Comparison of ENCODE assay signal across 20 mouse cellular contexts in genomic region chr17:83295526-83296238, GRCm38 (mm10). TPM values are rescaled to one million over a fixed set of nuclear protein-coding genes. Genes with fewer than 3 reads are reported as not detected.
A peak's percentile ranks its signal among the peaks of the same experiment; 100 is the strongest.
DNase-seq lines count a peak whose midpoint lies in the region; ATAC-seq lines count a peak whose summit lies in the region.
"Had no signal": no experiment of that assay in that cellular context is flagged by ENCODE, and none has a peak within 500 bp of the region (broad histone marks: within the 10 kb centered on the region; RNA-seq: fewer than 3 reads in every experiment).

No protein-coding gene starts in this region.

- H3K4me1 ChIP-seq in heart, embryonic 12.5 days (replicated peaks) = peaks cover 10% of the 10 kb centered on the region
- H3K4me1 ChIP-seq in kidney, embryonic 16.5 days (ENCODE audit: insufficient read depth, low read length) = no peaks in the 10 kb centered on the region
- H3K4me1 ChIP-seq in kidney, embryonic 14.5 days (ENCODE audit: control insufficient read depth, insufficient read depth, low read length) = no peaks in the 10 kb centered on the region; the same call in 1 of the 2 replicates
- H3K4me1 ChIP-seq in heart, embryonic 16.5 days (ENCODE audit: control insufficient read depth, insufficient read depth, low read length) = peaks cover 10% of the 10 kb centered on the region
- H3K4me1 ChIP-seq: forebrain, embryonic 10.5 days had no signal

- H3K27me3 ChIP-seq in heart, embryonic 12.5 days (replicated peaks) = no peaks in the 10 kb centered on the region
- no peaks in the 10 kb centered on the region for H3K27me3 ChIP-seq in kidney, embryonic 16.5 days (ENCODE audit: insufficient read depth, low read length)
- no peaks in the 10 kb centered on the region for H3K27me3 ChIP-seq in kidney, embryonic 14.5 days (ENCODE audit: control insufficient read depth, insufficient read depth, low read length)
- H3K27me3 ChIP-seq in heart, embryonic 16.5 days (ENCODE audit: control insufficient read depth, insufficient read depth, low read length) = no peaks in the 10 kb centered on the region

- H3K27ac ChIP-seq in heart, embryonic 12.5 days (ENCODE audit: poor library complexity, severe bottlenecking) = peak overlapping the region; percentile 55
- no peak overlapping the region for H3K27ac ChIP-seq in kidney, embryonic 16.5 days (ENCODE audit: low read length)
- no peak overlapping the region for H3K27ac ChIP-seq in kidney, embryonic 14.5 days (ENCODE audit: low read depth, low read length)
- H3K27ac ChIP-seq in heart, embryonic 16.5 days (ENCODE audit: low read length) = no peak overlapping the region
- H3K27ac ChIP-seq: forebrain, embryonic 10.5 days; hindbrain, postnatal 0 days had no signal

- ATAC-seq in heart, embryonic 12.5 days (ENCODE audit: insufficient number of reproducible peaks, low FRiP score) = no peak
- peak; percentile 35; the same call in 1 of the 2 replicates for ATAC-seq in kidney, embryonic 16.5 days (ENCODE audit: low FRiP score, low TSS enrichment)
- no peak for ATAC-seq in kidney, embryonic 14.5 days (ENCODE audit: low FRiP score, low TSS enrichment)
- ATAC-seq in heart, embryonic 16.5 days (replicated peaks; ENCODE audit: extremely low read depth, insufficient read depth, low FRiP score) = no peak
- ATAC-seq: forebrain, postnatal 0 days; hindbrain, postnatal 0 days; intestine, embryonic 16.5 days had no signal

- H3K36me3 ChIP-seq in heart, embryonic 12.5 days = no peaks in the 10 kb centered on the region
- no peaks in the 10 kb centered on the region for H3K36me3 ChIP-seq in kidney, embryonic 16.5 days (ENCODE audit: insufficient read depth, low read length)
- H3K36me3 ChIP-seq in kidney, embryonic 14.5 days (ENCODE audit: control insufficient read depth, insufficient read depth, low read length) = no peaks in the 10 kb centered on the region
- H3K36me3 ChIP-seq in heart, embryonic 16.5 days (ENCODE audit: control insufficient read depth, insufficient read depth) = no peaks in the 10 kb centered on the region
- H3K36me3 ChIP-seq: forebrain, embryonic 10.5 days had no signal

- H3K4me3 ChIP-seq in heart, embryonic 12.5 days = 0 out of 2 replicates have a peak overlapping the region, but pooled peaks have one; percentile 5
- no peak overlapping the region for H3K4me3 ChIP-seq in kidney, embryonic 16.5 days (ENCODE audit: low read length)
- no peak overlapping the region for H3K4me3 ChIP-seq in kidney, embryonic 14.5 days (ENCODE audit: low read length)
- H3K4me3 ChIP-seq in heart, embryonic 16.5 days (ENCODE audit: low read length) = 0 out of 2 replicates have a peak overlapping the region, but pooled peaks have one; percentile 4
- H3K4me3 ChIP-seq: forebrain, embryonic 10.5 days had no signal

- peaks cover 3% of the 10 kb centered on the region; the same call in 1 of the 2 replicates for H3K9me3 ChIP-seq in heart, embryonic 12.5 days (replicated peaks)
- no peaks in the 10 kb centered on the region for H3K9me3 ChIP-seq in kidney, embryonic 16.5 days (ENCODE audit: low read length)
- no peaks in the 10 kb centered on the region for H3K9me3 ChIP-seq in kidney, embryonic 14.5 days (ENCODE audit: control insufficient read depth, low read length)
- H3K9me3 ChIP-seq in heart, embryonic 16.5 days (replicated peaks; ENCODE audit: control insufficient read depth, low read length) = no peaks in the 10 kb centered on the region
- H3K9me3 ChIP-seq: forebrain, embryonic 10.5 days had no signal

- H3K4me2 ChIP-seq in heart, embryonic 12.5 days = peak overlapping the region; percentile 55
- no peak overlapping the region for H3K4me2 ChIP-seq in kidney, embryonic 16.5 days (replicated peaks; ENCODE audit: low read depth, low read length)
- no peak overlapping the region for H3K4me2 ChIP-seq in kidney, embryonic 14.5 days (replicated peaks; ENCODE audit: low read depth, low read length)
- peak overlapping the region; percentile 52 for H3K4me2 ChIP-seq in heart, embryonic 16.5 days (ENCODE audit: low read depth, low read length)

- H3K9ac ChIP-seq in heart, embryonic 12.5 days = 0 out of 2 replicates have a peak overlapping the region, but pooled peaks have one; percentile 14
- no peak overlapping the region for H3K9ac ChIP-seq in kidney, embryonic 16.5 days (replicated peaks; ENCODE audit: low read length)
- H3K9ac ChIP-seq in kidney, embryonic 14.5 days (ENCODE audit: low read depth, low read length) = no peak overlapping the region
- H3K9ac ChIP-seq in heart, embryonic 16.5 days (ENCODE audit: low read length) = no peak overlapping the region
- H3K9ac ChIP-seq: forebrain, postnatal 0 days had no signal

- 33% methylated on average over 13 of the region's 13 CpGs for WGBS in heart, embryonic 12.5 days
- 55% methylated on average over 13 of the region's 13 CpGs for WGBS in kidney, embryonic 16.5 days
- 64% methylated on average over 13 of the region's 13 CpGs for WGBS in kidney, embryonic 14.5 days
- 33% methylated on average over 13 of the region's 13 CpGs for WGBS in heart, embryonic 16.5 days

- peak; percentile 57 for DNase-seq in adrenal gland, postnatal 14 days
- no peak for DNase-seq in adrenal gland, postnatal 25 days
- no peak for DNase-seq in heart, adult 18-20 months
- no peak for DNase-seq in urinary bladder, postnatal 25 days (ENCODE audit: low spot score)
- DNase-seq: cerebellum, adult 18-20 months; cerebellum, postnatal 14 days; forebrain, postnatal 0 days; gastrocnemius, postnatal 36 days; left cerebral cortex, postnatal 4 days; lung, postnatal 4 days; midbrain, embryonic 14.5 days; right cerebral cortex, postnatal 14 days; spleen, adult 18-20 months had no signal

RNA-seq across cellular contexts. Expression of gene Eml4, which starts 55.0 kb away (rescaled TPM):
- total RNA-seq in adrenal gland, postnatal 14 days (2021) = 23.7 and 25.8 TPM in 2 replicates
- 25.9 and 28.0 TPM in 2 replicates for total RNA-seq in adrenal gland, postnatal 25 days (2021)
- 27.6 and 32.4 TPM in 2 replicates for polyA plus RNA-seq in heart, embryonic 12.5 days (2016; fragmentation: Nextera tagmentation; extraction: Ambion mirVana)
- 1 to 10 TPM; 4.3 to 4.4 TPM for total RNA-seq in heart, adult 18-20 months (2021)
- polyA plus RNA-seq in kidney, embryonic 16.5 days (2015; fragmentation: Nextera tagmentation; extraction: Ambion mirVana) = 34.4 and 36.2 TPM in 2 replicates
- 28.0 and 54.7 TPM in 2 replicates for polyA plus RNA-seq in kidney, embryonic 14.5 days (2014; fragmentation: Nextera tagmentation; extraction: Ambion mirVana)
- polyA plus RNA-seq in heart, embryonic 16.5 days (2015; fragmentation: Nextera tagmentation; extraction: Ambion mirVana) = 12.4 and 12.7 TPM in 2 replicates

Comparison
In these comparisons a context has a peak if more than half of its experiments do, and no peak if none do; other contexts are left out.
1. H3K4me2 ChIP-seq: peak in heart, embryonic 12.5 days (single experiment) and heart, embryonic 16.5 days (single experiment); none in kidney, embryonic 16.5 days (single experiment) and kidney, embryonic 14.5 days (single experiment).
2. H3K4me3 ChIP-seq: peak in heart, embryonic 12.5 days (single experiment) and heart, embryonic 16.5 days (single experiment); none in kidney, embryonic 16.5 days (single experiment) and kidney, embryonic 14.5 days (single experiment).